Mouse (Mus musculus): ENCODE results near the gene Tmem216. TPM values are rescaled to one million over a fixed set of nuclear protein-coding genes. Genes with fewer than 3 reads are reported as not detected.
"Not testable (repeated sequence)": the region's sequence is repeated elsewhere in the genome, so short reads cannot be mapped to it uniquely, and the experiment has no call there.

Tmem216 gene
- polyA plus RNA-seq, 1 experiment: 12.9 TPM

GRCm38 (mm10) chr19:10561558-10562314, 5.7 kb upstream of the Tmem216 start:
- Histone ChIP-seq H3ac (ENCODE audit: control insufficient read depth, insufficient read length) (no peak overlapping the region), H3K79me2 (ENCODE audit: control insufficient read depth, insufficient read depth) (no peaks in the 10 kb centered on the region), H3K4me3 (no peak overlapping the region), H3K4me2 (ENCODE audit: low read depth) (peak overlapping the region; percentile 69), H3K36me3 (ENCODE audit: control insufficient read depth, insufficient read depth) (no peaks in the 10 kb centered on the region), H3K27me3 (ENCODE audit: control insufficient read depth, insufficient read depth, insufficient read length) (no peaks in the 10 kb centered on the region)
- TF ChIP-seq USF1 (IDR thresholded peaks at IDR 0.05; ENCODE audit: low read depth): no peak
- peak in 2 of 3 experiments; percentile 39 to 56 for TF ChIP-seq MYOD1 (IDR thresholded peaks at IDR 0.05; ENCODE audit: control insufficient read depth in 1 of 3, insufficient read length in 2 of 3, low read depth in 2 of 3)

DNA sequence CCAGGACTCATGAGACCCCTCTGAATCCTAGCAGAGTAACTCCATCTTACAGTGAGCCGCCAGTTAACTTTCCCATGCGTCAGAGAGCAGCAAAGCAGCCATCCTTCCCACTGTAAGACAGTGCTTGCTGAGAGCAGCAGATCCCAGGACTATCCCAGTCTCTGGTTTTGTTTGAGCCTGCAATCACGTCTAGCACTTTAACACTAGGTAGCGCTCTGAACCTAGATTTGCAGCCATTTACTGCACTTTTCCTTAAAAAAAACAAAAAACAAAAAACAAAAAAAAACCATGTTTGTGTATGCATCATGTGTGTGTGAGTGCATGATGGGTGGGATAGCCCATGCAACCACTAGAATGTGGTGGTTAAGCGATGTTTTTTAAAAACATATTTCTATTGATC, 4.1 kb upstream of the Tmem216 start:
- no peak overlapping the region for H3K4me3 ChIP-seq
- H3ac ChIP-seq (ENCODE audit: control insufficient read depth, insufficient read length): no peak overlapping the region
- TF ChIP-seq POLR2AphosphoS2 (IDR thresholded peaks at IDR 0.05; ENCODE audit: insufficient read length, low read depth) (no peak), POLR2A (IDR thresholded peaks at IDR 0.05; ENCODE audit: insufficient read length, low read depth) (no peak), USF1 (IDR thresholded peaks at IDR 0.05; ENCODE audit: low read depth) (no peak), SRF (IDR thresholded peaks at IDR 0.05; ENCODE audit: control insufficient read depth, insufficient read length, low read depth) (no peak), MYOD1 (IDR thresholded peaks at IDR 0.05; ENCODE audit: control insufficient read depth in 1 of 3, insufficient read length in 2 of 3, low read depth in 2 of 3) (no peak), CEBPB (IDR thresholded peaks at IDR 0.05; ENCODE audit: insufficient read depth, poor library complexity, severe bottlenecking) (no peak), MYOG (IDR thresholded peaks at IDR 0.05; ENCODE audit: control insufficient read depth in 1 of 3, insufficient read depth in 1 of 3, insufficient read length in 2 of 3, low read depth in 2 of 3) (no peak), E2F4 (IDR thresholded peaks at IDR 0.05; ENCODE audit: insufficient read depth) (no peak), MAX (IDR thresholded peaks at IDR 0.05; ENCODE audit: low read depth) (no peak), TCF3 (IDR thresholded peaks at IDR 0.05; ENCODE audit: insufficient read length, low read depth) (no peak)
- no peaks in the 10 kb centered on the region for H3K27me3 ChIP-seq (ENCODE audit: control insufficient read depth, insufficient read depth, insufficient read length)
- no peaks in the 10 kb centered on the region for H3K36me3 ChIP-seq (ENCODE audit: control insufficient read depth, insufficient read depth)
- no peaks in the 10 kb centered on the region for H3K79me2 ChIP-seq (ENCODE audit: control insufficient read depth, insufficient read depth)
- H3K4me2 ChIP-seq (ENCODE audit: low read depth): no peak overlapping the region

DNA sequence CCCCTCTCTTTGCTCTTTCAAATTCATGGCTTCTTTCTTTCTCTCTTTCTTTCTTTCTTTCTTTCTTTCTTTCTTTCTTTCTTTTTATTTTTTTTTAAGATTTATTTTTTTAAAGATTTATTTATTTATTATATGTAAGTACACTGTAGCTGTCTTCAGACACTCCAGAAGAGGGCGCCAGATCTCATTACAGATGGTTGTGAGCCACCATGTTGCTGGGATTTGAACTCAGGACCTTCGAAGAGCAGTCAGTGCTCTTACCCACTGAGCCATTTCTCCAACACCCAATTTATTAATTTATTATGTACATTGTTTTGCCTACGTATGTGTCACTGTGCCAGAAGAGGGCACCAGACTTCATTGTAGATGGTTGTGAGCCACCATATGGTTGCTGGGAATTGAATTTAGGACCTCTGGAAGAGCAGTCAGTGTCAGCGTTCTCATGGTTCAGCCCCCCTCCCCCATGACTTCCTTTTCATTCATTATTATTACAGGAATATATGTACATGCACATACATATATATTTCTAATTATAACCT, 1.9 kb upstream of the Tmem216 start:
- not testable (repeated sequence) for H3K4me2 ChIP-seq (ENCODE audit: low read depth); H3K36me3 ChIP-seq (ENCODE audit: control insufficient read depth, insufficient read depth); H3K79me2 ChIP-seq (ENCODE audit: control insufficient read depth, insufficient read depth); H3ac ChIP-seq (ENCODE audit: control insufficient read depth, insufficient read length); H3K4me3 ChIP-seq; H3K27me3 ChIP-seq (ENCODE audit: control insufficient read depth, insufficient read depth, insufficient read length)

DNA sequence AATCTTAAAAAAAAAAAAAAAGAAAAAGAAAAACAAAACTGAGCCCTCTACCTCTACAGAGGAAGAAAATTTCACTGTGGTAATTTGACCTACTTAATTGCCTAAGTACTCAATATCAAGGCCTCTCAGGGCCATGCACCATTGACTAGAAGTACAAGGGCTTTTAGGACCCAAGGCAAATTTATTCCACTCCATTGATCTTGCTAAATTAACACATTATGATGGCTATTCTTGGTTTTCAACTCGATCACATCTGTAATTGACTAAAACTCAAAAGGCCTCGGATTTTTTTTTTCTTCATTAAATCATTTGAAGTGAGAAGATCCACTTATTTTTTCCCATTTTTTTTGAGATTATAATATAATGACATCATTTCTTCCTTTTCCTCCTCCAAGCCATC, 1.4 kb upstream of the Tmem216 start:
- no peaks in the 10 kb centered on the region for H3K27me3 ChIP-seq (ENCODE audit: control insufficient read depth, insufficient read depth, insufficient read length)
- no peak overlapping the region for H3ac ChIP-seq (ENCODE audit: control insufficient read depth, insufficient read length)
- no peaks in the 10 kb centered on the region for H3K36me3 ChIP-seq (ENCODE audit: control insufficient read depth, insufficient read depth)
- TF ChIP-seq E2F4 (IDR thresholded peaks at IDR 0.05; ENCODE audit: insufficient read depth): no peak
- TF ChIP-seq MYOG (IDR thresholded peaks at IDR 0.05; ENCODE audit: control insufficient read depth in 1 of 3, insufficient read depth in 1 of 3, insufficient read length in 2 of 3, low read depth in 2 of 3): no peak
- TF ChIP-seq REST (IDR thresholded peaks at IDR 0.05; ENCODE audit: insufficient read depth, insufficient read length): no peak
- TF ChIP-seq TCF12 (IDR thresholded peaks at IDR 0.05; ENCODE audit: insufficient read depth, poor library complexity, severe bottlenecking): no peak
- no peak for TF ChIP-seq MAX (IDR thresholded peaks at IDR 0.05; ENCODE audit: low read depth)
- no peak for TF ChIP-seq TCF3 (IDR thresholded peaks at IDR 0.05; ENCODE audit: insufficient read length, low read depth)
- no peak for TF ChIP-seq POLR2A (IDR thresholded peaks at IDR 0.05; ENCODE audit: insufficient read length, low read depth)
- no peak for TF ChIP-seq MYOD1 (IDR thresholded peaks at IDR 0.05; ENCODE audit: control insufficient read depth in 1 of 3, insufficient read length in 2 of 3, low read depth in 2 of 3)
- TF ChIP-seq SRF (IDR thresholded peaks at IDR 0.05; ENCODE audit: control insufficient read depth, insufficient read length, low read depth): no peak
- TF ChIP-seq POLR2AphosphoS2 (IDR thresholded peaks at IDR 0.05; ENCODE audit: insufficient read length, low read depth): no peak
- no peak for TF ChIP-seq USF1 (IDR thresholded peaks at IDR 0.05; ENCODE audit: low read depth)
- TF ChIP-seq CEBPB (IDR thresholded peaks at IDR 0.05; ENCODE audit: insufficient read depth, poor library complexity, severe bottlenecking): no peak
- H3K4me3 ChIP-seq: no peak overlapping the region
- H3K4me2 ChIP-seq (ENCODE audit: low read depth): no peak overlapping the region
- H3K79me2 ChIP-seq (ENCODE audit: control insufficient read depth, insufficient read depth): no peaks in the 10 kb centered on the region

DNA sequence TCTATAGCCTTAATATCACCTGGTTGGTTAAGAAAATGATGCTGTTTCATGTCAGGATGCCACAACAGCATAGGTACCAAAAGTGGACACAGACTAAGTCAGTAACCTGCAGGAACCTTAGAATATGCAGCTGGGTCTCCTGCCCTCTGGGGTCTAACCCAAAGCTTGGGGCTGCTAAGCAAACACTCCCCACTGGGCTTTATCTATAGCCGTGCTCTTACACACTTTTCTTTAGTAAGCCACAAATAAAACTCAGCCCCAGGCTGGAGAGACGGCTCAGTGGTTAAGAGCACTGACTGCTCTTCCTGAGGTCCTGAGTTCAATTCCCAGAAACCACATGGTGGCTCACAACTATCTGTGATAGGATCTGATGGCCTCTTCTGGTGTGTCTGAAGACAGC, 963 bp upstream of the Tmem216 start:
- Histone ChIP-seq H3K27me3 (ENCODE audit: control insufficient read depth, insufficient read depth, insufficient read length) (no peaks in the 10 kb centered on the region), H3ac (ENCODE audit: control insufficient read depth, insufficient read length) (no peak overlapping the region), H3K79me2 (ENCODE audit: control insufficient read depth, insufficient read depth) (no peaks in the 10 kb centered on the region), H3K36me3 (ENCODE audit: control insufficient read depth, insufficient read depth) (no peaks in the 10 kb centered on the region), H3K4me2 (ENCODE audit: low read depth) (no peak overlapping the region), H3K4me3 (no peak overlapping the region)
- TF ChIP-seq TCF3 (IDR thresholded peaks at IDR 0.05; ENCODE audit: insufficient read length, low read depth) (no peak), TCF12 (IDR thresholded peaks at IDR 0.05; ENCODE audit: insufficient read depth, poor library complexity, severe bottlenecking) (no peak), POLR2AphosphoS2 (IDR thresholded peaks at IDR 0.05; ENCODE audit: insufficient read length, low read depth) (no peak), POLR2A (IDR thresholded peaks at IDR 0.05; ENCODE audit: insufficient read length, low read depth) (no peak), CEBPB (IDR thresholded peaks at IDR 0.05; ENCODE audit: insufficient read depth, poor library complexity, severe bottlenecking) (no peak), MAX (IDR thresholded peaks at IDR 0.05; ENCODE audit: low read depth) (no peak), E2F4 (IDR thresholded peaks at IDR 0.05; ENCODE audit: insufficient read depth) (no peak), REST (IDR thresholded peaks at IDR 0.05; ENCODE audit: insufficient read depth, insufficient read length) (no peak), SRF (IDR thresholded peaks at IDR 0.05; ENCODE audit: control insufficient read depth, insufficient read length, low read depth) (no peak), USF1 (IDR thresholded peaks at IDR 0.05; ENCODE audit: low read depth) (no peak), MYOD1 (IDR thresholded peaks at IDR 0.05; ENCODE audit: control insufficient read depth in 1 of 3, insufficient read length in 2 of 3, low read depth in 2 of 3) (no peak), MYOG (IDR thresholded peaks at IDR 0.05; ENCODE audit: control insufficient read depth in 1 of 3, insufficient read depth in 1 of 3, insufficient read length in 2 of 3, low read depth in 2 of 3) (no peak)

Measured in myocyte (in vitro differentiated cells).